Mouse (Mus musculus): ENCODE data around the gene Cyp2d10. TPM values are rescaled to one million over a fixed set of nuclear protein-coding genes. Genes with fewer than 3 reads are reported as not detected.
"Not testable (repeated sequence)": the region's sequence is repeated elsewhere in the genome, so short reads cannot be mapped to it uniquely, and the experiment has no call there.

Cyp2d10 gene
- polyA plus RNA-seq (2012; rRNA removed) (not detected in 2 replicates), polyA plus RNA-seq (2014; fragmentation: Nextera tagmentation; extraction: Ambion mirVana) (not detected in 2 replicates)

DNA sequence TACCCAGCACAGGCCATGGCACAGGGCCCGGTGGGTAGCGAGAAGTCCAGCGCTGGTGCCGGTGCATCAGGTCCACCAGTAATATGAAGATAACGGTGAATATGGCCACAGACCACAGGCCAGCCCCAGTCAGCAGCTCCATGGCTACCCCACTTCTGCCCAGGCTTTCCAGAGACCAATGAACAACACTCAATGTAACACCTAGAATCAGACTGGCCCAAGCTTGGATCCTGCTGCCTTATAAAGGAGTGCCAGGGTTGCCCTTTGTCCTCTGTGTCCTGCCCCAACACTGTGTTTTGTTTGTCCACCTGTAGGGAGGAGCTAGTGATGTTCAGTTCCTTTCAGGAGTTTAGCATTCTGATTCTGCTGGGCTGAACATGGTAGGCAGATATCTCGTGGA is at the start of gene Cyp2d10:
Gene Cyp2d10, minus strand, starts transcription at position 215 of the 400 bp plus-strand sequence.
- no peak within 1 kb of the TSS for H3K27ac ChIP-seq (replicated peaks; ENCODE audit: low read depth, low read length)
- H3K36me3 ChIP-seq (ENCODE audit: control insufficient read depth, insufficient read depth, low read length): no peaks in the 10 kb centered on the region
- 87% methylated on average over 6 of the region's 6 CpGs for WGBS
- H3K27me3 ChIP-seq (ENCODE audit: control insufficient read depth, insufficient read depth, low read length): no peaks in the 10 kb centered on the region
- no peak for TF ChIP-seq POLR2A (IDR thresholded peaks at IDR 0.05; ENCODE audit: borderline replicate concordance, extremely low read depth, insufficient read depth, insufficient read length)
- no peaks in the 10 kb centered on the region for H3K4me1 ChIP-seq (ENCODE audit: control insufficient read depth, insufficient read depth, low read length)
- H3K9me3 ChIP-seq (ENCODE audit: control insufficient read depth, low read length): no peaks in the 10 kb centered on the region
- DNase-seq (ENCODE audit: low spot score) (no peak), ATAC-seq (ENCODE audit: low FRiP score, low read depth) (no peak)
- no peak within 1 kb of the TSS for H3K4me3 ChIP-seq (replicated peaks; ENCODE audit: low read length)
- no peak within 1 kb of the TSS for H3K9ac ChIP-seq (ENCODE audit: low read depth, low read length, severe bottlenecking)
- H3K4me2 ChIP-seq (replicated peaks; ENCODE audit: low read depth, low read length, severe bottlenecking): no peak within 1 kb of the TSS

DNA sequence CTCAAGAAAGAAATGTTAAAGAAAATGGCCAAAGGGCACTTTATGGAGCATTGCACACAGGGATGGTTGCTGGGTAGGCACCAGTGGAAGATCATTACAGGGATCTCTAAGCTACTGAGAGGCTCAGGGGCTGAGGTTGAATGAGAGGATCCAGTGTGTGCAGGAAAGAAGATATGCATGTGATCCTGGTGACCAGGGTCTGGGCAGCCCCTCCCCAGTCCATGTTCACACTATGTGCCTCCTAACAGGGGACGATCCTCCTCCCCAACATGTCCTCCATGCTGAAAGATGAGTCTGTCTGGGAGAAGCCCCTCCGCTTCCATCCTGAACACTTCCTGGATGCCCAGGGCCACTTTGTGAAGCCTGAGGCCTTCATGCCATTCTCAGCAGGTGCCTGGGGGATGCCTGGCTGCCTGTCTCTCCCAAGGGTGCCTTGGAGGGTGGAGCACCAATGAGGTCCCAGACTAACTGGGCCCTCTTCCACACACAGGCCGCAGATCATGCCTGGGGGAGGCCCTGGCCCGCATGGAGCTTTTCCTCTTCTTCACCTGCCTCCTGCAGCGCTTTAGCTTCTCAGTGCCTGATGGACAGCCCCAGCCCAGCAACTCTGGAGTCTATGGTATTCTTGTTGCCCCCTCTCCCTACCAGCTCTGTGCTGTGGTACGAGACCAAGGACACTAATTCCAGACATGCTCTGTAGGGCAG is 49.2 kb upstream of the Cyp2d10 start:
- H3K36me3 ChIP-seq (ENCODE audit: control insufficient read depth, insufficient read depth, low read length); H3K27ac ChIP-seq (replicated peaks; ENCODE audit: low read depth, low read length); H3K4me2 ChIP-seq (replicated peaks; ENCODE audit: low read depth, low read length, severe bottlenecking); H3K4me1 ChIP-seq (ENCODE audit: control insufficient read depth, insufficient read depth, low read length); ATAC-seq (ENCODE audit: low FRiP score, low read depth); H3K4me3 ChIP-seq (replicated peaks; ENCODE audit: low read length); H3K9me3 ChIP-seq (ENCODE audit: control insufficient read depth, low read length); DNase-seq (ENCODE audit: low spot score); H3K9ac ChIP-seq (ENCODE audit: low read depth, low read length, severe bottlenecking); H3K27me3 ChIP-seq (ENCODE audit: control insufficient read depth, insufficient read depth, low read length): not testable (repeated sequence)
- whole genome bisulfite sequencing: 85% methylated on average over 6 of the region's 6 CpGs

GRCm38 (mm10) chr15:82453501-82453900 is 46.5 kb upstream of the Cyp2d10 start:
- ATAC-seq (ENCODE audit: low FRiP score, low read depth); H3K9ac ChIP-seq (ENCODE audit: low read depth, low read length, severe bottlenecking); H3K36me3 ChIP-seq (ENCODE audit: control insufficient read depth, insufficient read depth, low read length); H3K9me3 ChIP-seq (ENCODE audit: control insufficient read depth, low read length); H3K4me1 ChIP-seq (ENCODE audit: control insufficient read depth, insufficient read depth, low read length); H3K4me3 ChIP-seq (replicated peaks; ENCODE audit: low read length); DNase-seq (ENCODE audit: low spot score); H3K4me2 ChIP-seq (replicated peaks; ENCODE audit: low read depth, low read length, severe bottlenecking); H3K27me3 ChIP-seq (ENCODE audit: control insufficient read depth, insufficient read depth, low read length); H3K27ac ChIP-seq (replicated peaks; ENCODE audit: low read depth, low read length): not testable (repeated sequence)
- 86% methylated on average over 6 of the region's 6 CpGs for WGBS

GRCm38 (mm10) chr15:82452133-82452532 is 45.1 kb upstream of the Cyp2d10 start:
- H3K4me1 ChIP-seq (ENCODE audit: control insufficient read depth, insufficient read depth, low read length); ATAC-seq (ENCODE audit: low FRiP score, low read depth); H3K36me3 ChIP-seq (ENCODE audit: control insufficient read depth, insufficient read depth, low read length); H3K9ac ChIP-seq (ENCODE audit: low read depth, low read length, severe bottlenecking); H3K27me3 ChIP-seq (ENCODE audit: control insufficient read depth, insufficient read depth, low read length); DNase-seq (ENCODE audit: low spot score); H3K9me3 ChIP-seq (ENCODE audit: control insufficient read depth, low read length); H3K4me3 ChIP-seq (replicated peaks; ENCODE audit: low read length); H3K4me2 ChIP-seq (replicated peaks; ENCODE audit: low read depth, low read length, severe bottlenecking); H3K27ac ChIP-seq (replicated peaks; ENCODE audit: low read depth, low read length): not testable (repeated sequence)
- WGBS: 95% methylated on average over 1 of the region's 1 CpGs

- not testable (repeated sequence) for H3K36me3 ChIP-seq (ENCODE audit: control insufficient read depth, insufficient read depth, low read length); H3K4me2 ChIP-seq (replicated peaks; ENCODE audit: low read depth, low read length, severe bottlenecking); H3K9ac ChIP-seq (ENCODE audit: low read depth, low read length, severe bottlenecking); DNase-seq (ENCODE audit: low spot score); H3K9me3 ChIP-seq (ENCODE audit: control insufficient read depth, low read length); H3K27me3 ChIP-seq (ENCODE audit: control insufficient read depth, insufficient read depth, low read length); ATAC-seq (ENCODE audit: low FRiP score, low read depth); H3K4me3 ChIP-seq (replicated peaks; ENCODE audit: low read length); H3K4me1 ChIP-seq (ENCODE audit: control insufficient read depth, insufficient read depth, low read length); H3K27ac ChIP-seq (replicated peaks; ENCODE audit: low read depth, low read length)
- 71% methylated on average over 2 of the region's 2 CpGs for WGBS
Measured at GRCm38 (mm10) chr15:82450045-82450444, 43.0 kb upstream of the Cyp2d10 start.

DNA sequence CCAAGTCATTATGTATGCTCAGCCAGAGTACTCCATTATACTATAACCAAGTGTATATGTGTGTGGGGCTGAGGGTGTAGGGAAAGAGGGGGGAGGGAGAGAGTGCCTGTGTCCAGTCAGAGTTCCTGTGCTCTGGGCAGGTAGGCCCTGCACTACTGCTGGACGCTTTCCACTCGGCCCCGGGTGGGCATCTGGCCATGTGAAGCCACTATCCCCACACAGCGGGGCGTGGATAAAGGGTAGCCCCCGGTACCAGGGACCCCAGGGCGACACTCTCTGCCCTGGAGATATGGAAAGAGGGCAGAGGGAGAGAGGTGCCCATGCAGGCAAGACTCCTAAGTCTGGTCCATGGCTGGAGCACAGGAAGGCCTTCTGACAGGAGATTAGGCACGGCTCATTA is 38.2 kb upstream of the Cyp2d10 start:
- no peak overlapping the region for H3K4me3 ChIP-seq (replicated peaks; ENCODE audit: low read length)
- ATAC-seq (ENCODE audit: low FRiP score, low read depth) (no peak), DNase-seq (ENCODE audit: low spot score) (no peak)
- H3K4me2 ChIP-seq (replicated peaks; ENCODE audit: low read depth, low read length, severe bottlenecking): no peak overlapping the region
- no peaks in the 10 kb centered on the region for H3K4me1 ChIP-seq (ENCODE audit: control insufficient read depth, insufficient read depth, low read length)
- no peak for TF ChIP-seq POLR2A (IDR thresholded peaks at IDR 0.05; ENCODE audit: borderline replicate concordance, extremely low read depth, insufficient read depth, insufficient read length)
- no peaks in the 10 kb centered on the region for H3K9me3 ChIP-seq (ENCODE audit: control insufficient read depth, low read length)
- 80% methylated on average over 8 of the region's 8 CpGs for WGBS
- no peaks in the 10 kb centered on the region for H3K27me3 ChIP-seq (ENCODE audit: control insufficient read depth, insufficient read depth, low read length)
- no peak overlapping the region for H3K9ac ChIP-seq (ENCODE audit: low read depth, low read length, severe bottlenecking)
- H3K36me3 ChIP-seq (ENCODE audit: control insufficient read depth, insufficient read depth, low read length): no peaks in the 10 kb centered on the region
- H3K27ac ChIP-seq (replicated peaks; ENCODE audit: low read depth, low read length): no peak overlapping the region
